Mouse (Mus musculus) left cerebral cortex, postnatal 4 days (tissue): ENCODE results near the gene Gm3147. TPM values are rescaled to one million over a fixed set of nuclear protein-coding genes. Genes with fewer than 3 reads are reported as not detected.
"Not testable (repeated sequence)": the region's sequence is repeated elsewhere in the genome, so short reads cannot be mapped to it uniquely, and the experiment has no call there.

Source experiments
- DNase-seq: peaks from one replicate; pipeline ENCODE4 v3.0.0-alpha.2; 2022
- intact Hi-C: fragments of 180-260 bp; cut with DNase I; formaldehyde crosslinking; loops from one replicate; pipeline ENCODE4 v1.15.1; 2025
- total RNA-seq, 2 experiments: library from RNA; stranded (reverse); gene quantifications; 2 replicates each; pipeline ENCODE4 v1.2.3; 2021

The Gm3147 gene
- not detected for total RNA-seq

- intact Hi-C loops, DNase-seq: not testable (repeated sequence)
These were observed at the start of gene Gm3147 for GRCm38 (mm10) chr5:94616242-94616641. Gene Gm3147 (minus strand): TSS chr5:94616342.

GRCm38 (mm10) chr5:94648082-94648481 lies 31.9 kb upstream of the Gm3147 start, which contains the start of gene Gm6205:
Gene Gm6205 (plus strand): TSS chr5:94648382.
- DNase-seq, intact Hi-C loops: not testable (repeated sequence)

- intact Hi-C loops, DNase-seq: not testable (repeated sequence)
These were observed 7.5 kb upstream of the Gm3147 start, which contains the start of gene Gm6509 for GRCm38 (mm10) chr5:94623679-94624078. Gene Gm6509 (plus strand): TSS chr5:94623979.

Other genes starting within 250 kb of the Gm3147 start
- gene Gm7682, start 170.6 kb downstream of the Gm3147 start, total RNA-seq, result not detected
- gene Gm3139, start 90.1 kb downstream of the Gm3147 start, total RNA-seq, result not detected
- gene Gm6509, start 7.6 kb upstream of the Gm3147 start, total RNA-seq, result not detected
- gene Gm6205, start 32.0 kb upstream of the Gm3147 start, total RNA-seq, result not detected
- gene Gm3183, start 249.1 kb upstream of the Gm3147 start, total RNA-seq, result not detected